Mouse (Mus musculus): ENCODE measurements around the gene Frs2.

- TF ChIP-seq POLR2A (IDR thresholded peaks at IDR 0.05; ENCODE audit: extremely low read depth, insufficient read depth, low read length) (no peak), CTCF (IDR thresholded peaks at IDR 0.05; ENCODE audit: low read depth, low read length) (no peak)
These were observed 29.9 kb downstream of the Frs2 start for GRCm38 (mm10) chr10:117118421-117118831.
